In genomic region chr12:110696173-110696974, GRCm38 (mm10) we compare ENCODE assay signal across 8 mouse cellular contexts. TPM values are rescaled to one million over a fixed set of nuclear protein-coding genes. Genes with fewer than 3 reads are reported as not detected.
DNase-seq lines count a peak whose midpoint lies in the region; ATAC-seq lines count a peak whose summit lies in the region.

No protein-coding gene starts in this region.

- ATAC-seq in frontal cortex, adult (ENCODE audit: low TSS enrichment) = peak; percentile 88
- ATAC-seq in hindbrain, embryonic 11.5 days (ENCODE audit: low FRiP score) = peak; percentile 95

- peak overlapping the region; percentile 71 for H3K4me2 ChIP-seq in hindbrain, embryonic 11.5 days (replicated peaks; ENCODE audit: low read depth, low read length)

- DNase-seq in MEL-GATA-1-ER (ENCODE audit: extremely low read depth, low read depth) = peak; percentile 71
- peak; percentile 98 for DNase-seq in cerebellum, adult 8-10 months
- DNase-seq in hindbrain, embryonic 11.5 days (ENCODE audit: low spot score) = peak; percentile 99
- peak; percentile 99 to 100 for DNase-seq in layer of hippocampus, postnatal 10 days (ENCODE audit: low spot score in 2 of 2)
- DNase-seq in lung, postnatal 10 days = peak; percentile 98
- DNase-seq in ovary, postnatal 36 days (ENCODE audit: low spot score) = peak; percentile 100
- peak; percentile 99 for DNase-seq in thymus, postnatal 25 days

- H3K9ac ChIP-seq in hindbrain, embryonic 11.5 days (ENCODE audit: low read depth, low read length) = peak overlapping the region; percentile 96

- peaks cover 2% of the 10 kb centered on the region; the same call in 1 of the 2 replicates for H3K36me3 ChIP-seq in hindbrain, embryonic 11.5 days (ENCODE audit: control insufficient read depth, insufficient read depth, low read length)

- 2% methylated on average over 82 of the region's 89 CpGs for WGBS in hindbrain, embryonic 11.5 days

- no peaks in the 10 kb centered on the region for H3K27me3 ChIP-seq in hindbrain, embryonic 11.5 days (ENCODE audit: control insufficient read depth, insufficient read depth, low read length)

- H3K4me1 ChIP-seq in hindbrain, embryonic 11.5 days (replicated peaks; ENCODE audit: control insufficient read depth, insufficient read depth, low read length) = peaks cover 3% of the 10 kb centered on the region; the same call in 1 of the 2 replicates

- H3K27ac ChIP-seq in hindbrain, embryonic 11.5 days (ENCODE audit: low read depth, low read length) = peak overlapping the region; percentile 92

- peak overlapping the region; percentile 98 for H3K4me3 ChIP-seq in hindbrain, embryonic 11.5 days (ENCODE audit: low read depth, low read length)

- H3K9me3 ChIP-seq in hindbrain, embryonic 11.5 days (ENCODE audit: control insufficient read depth, low read length) = no peaks in the 10 kb centered on the region

RNA-seq across cellular contexts. Expression of gene Hsp90aa1, which starts 6.2 kb away (rescaled TPM):
- 1,493 and 1,600 TPM in 2 replicates for polyA plus RNA-seq in hindbrain, embryonic 11.5 days (2014; fragmentation: Nextera tagmentation; extraction: Ambion mirVana)
- 1,000 to 10,000 TPM; 1,024 to 1,059 TPM for total RNA-seq in layer of hippocampus, postnatal 10 days (2021)

RNA-seq across cellular contexts. Expression of gene 1700001K19Rik, which starts 14.0 kb away (rescaled TPM):
- polyA plus RNA-seq in hindbrain, embryonic 11.5 days (2014; fragmentation: Nextera tagmentation; extraction: Ambion mirVana) = 0.42 TPM in 1 of 2 replicates, not detected in the other
- not detected for total RNA-seq in layer of hippocampus, postnatal 10 days (2021)

RNA-seq across cellular contexts. Expression of gene Wdr20, which starts 41.4 kb away (rescaled TPM):
- 22.8 and 25.6 TPM in 2 replicates for polyA plus RNA-seq in hindbrain, embryonic 11.5 days (2014; fragmentation: Nextera tagmentation; extraction: Ambion mirVana)
- total RNA-seq in layer of hippocampus, postnatal 10 days (2021) = 10 to 100 TPM; 36.3 to 40.5 TPM

Comparison
In these comparisons a context has a peak if more than half of its experiments do, and no peak if none do; other contexts are left out.
1. Peak in every context shown above with its lines: DNase-seq, ATAC-seq, H3K4me3 ChIP-seq and H3K27ac ChIP-seq.